Mouse (Mus musculus) G1E (cell line): ENCODE data around the gene Midn.

ENCODE experiments used
- CTCF ChIP-seq: IDR thresholded peaks from 2 replicates; pipeline ENCODE4 v1.5.1; 2012; ENCODE audit warnings: low read depth, low read length, inconsistent platforms, mixed read lengths
- GATA1 ChIP-seq: IDR thresholded peaks from 2 replicates; pipeline ENCODE4 v1.6.1; 2012; ENCODE audit warnings: borderline replicate concordance, low read length, inconsistent platforms, mixed read lengths
- GATA2 ChIP-seq: IDR thresholded peaks from 2 replicates; pipeline ENCODE4 v1.6.1; 2012; ENCODE audit warnings: low read depth, low read length, inconsistent platforms, borderline replicate concordance
- POLR2AphosphoS5 ChIP-seq: IDR thresholded peaks from 2 replicates; pipeline ENCODE4 v1.6.1; 2012; ENCODE audit warnings: low read depth, low read length, inconsistent platforms; ENCODE audit not compliant: insufficient replicate concordance
- TAL1 ChIP-seq: conservative IDR thresholded peaks from 2 replicates; pipeline ENCODE4 v1.6.1; 2012; ENCODE audit warnings: low read depth, low read length, inconsistent platforms, mixed read lengths

- TF ChIP-seq CTCF (no peak), POLR2AphosphoS5 (no peak), GATA1 (no peak), TAL1 (no peak), GATA2 (no peak)
These were observed 5.6 kb downstream of the Midn start for GRCm38 (mm10) chr10:80153713-80154112.
